Mouse (Mus musculus): ENCODE measurements around the gene Trim71.

DNA sequence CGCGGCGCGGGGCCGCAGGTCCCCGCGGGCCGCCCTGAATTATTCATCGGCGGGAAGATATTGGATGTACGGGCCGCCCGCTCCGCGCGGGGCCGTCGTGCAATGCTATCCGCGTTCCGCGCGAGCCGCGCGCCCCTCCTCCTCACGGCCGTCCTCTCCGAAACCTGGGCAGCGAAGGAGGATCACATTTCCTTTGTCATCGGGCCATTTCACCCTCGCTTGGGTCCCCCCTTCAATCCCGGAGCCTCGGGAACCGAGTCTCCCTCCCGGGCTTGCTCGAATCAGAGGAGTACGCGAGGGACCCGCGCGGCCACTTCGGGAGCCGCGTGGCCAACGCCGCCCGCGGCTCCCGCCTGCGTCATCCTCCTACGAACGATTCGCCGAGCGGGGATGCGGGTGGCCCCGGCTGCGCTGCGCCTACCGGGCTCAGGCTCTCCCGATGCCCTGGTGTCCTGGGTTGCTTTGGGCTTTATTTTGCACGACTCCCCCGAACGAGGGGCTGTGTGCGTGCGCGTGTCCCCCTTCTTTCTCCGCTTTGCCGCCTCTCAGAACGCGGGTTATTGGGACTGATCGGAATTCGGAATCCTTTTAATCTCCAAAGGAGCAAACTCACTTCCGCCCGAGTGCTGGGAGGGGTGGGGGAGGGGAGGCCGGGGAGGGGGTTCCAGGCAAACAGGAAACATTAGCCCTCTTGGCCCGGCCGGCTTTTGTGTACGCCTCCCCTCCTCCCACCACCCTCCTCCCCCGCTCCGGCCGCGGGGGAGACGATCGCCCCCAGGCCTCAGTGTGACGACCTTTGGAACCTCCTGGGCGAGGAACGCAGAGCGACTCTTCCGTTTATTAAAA, at the start of gene Trim71:
- TF ChIP-seq CTCF (IDR thresholded peaks at IDR 0.05; ENCODE audit: insufficient read depth, low read depth, low read length): no peak
- TF ChIP-seq POLR2A (IDR thresholded peaks at IDR 0.05; ENCODE audit: insufficient read depth, low read depth, low read length): no peak

Data from olfactory bulb, adult 2 months (tissue).